Mouse (Mus musculus) brown adipose tissue, adult 24 weeks (tissue): ENCODE results near the gene Serpinb6b. TPM values are rescaled to one million over a fixed set of nuclear protein-coding genes. Genes with fewer than 3 reads are reported as not detected.

ENCODE experiments used
- H3K27ac ChIP-seq: fragments of 200-500 bp; replicated peaks from 2 replicates; pipeline ENCODE4 v1.5.1; 2012; ENCODE audit warnings: low read depth, mild to moderate bottlenecking, low read length
- H3K4me1 ChIP-seq: fragments of 200-500 bp; 2 replicates; pipeline ENCODE4 v1.6.1; 2012; ENCODE audit warnings: low read length, mixed read lengths; ENCODE audit not compliant: control insufficient read depth, insufficient read depth, insufficient read length
- H3K4me3 ChIP-seq: fragments of 200-500 bp; 2 replicates; pipeline ENCODE4 v1.5.1; 2012; ENCODE audit warnings: low read depth, mild to moderate bottlenecking, low read length, moderate library complexity; ENCODE audit not compliant: insufficient read depth
- polyA plus RNA-seq: library from polyadenylated mRNA; stranded (reverse); fragments of >200 nt; gene quantifications from 2 replicates; pipeline ENCODE4 v1.2.4, GENCODE M21; 2012; ENCODE audit not compliant: missing spikeins, insufficient read depth, insufficient read length

Gene Serpinb6b
- polyA plus RNA-seq, 1 experiment, result 1.2 TPM

- Histone ChIP-seq H3K4me3 (peak overlapping the region; percentile 59), H3K4me1 (peaks cover 5% of the 10 kb centered on the region; the same call in 1 of the 2 replicates)
Observed at GRCm38 (mm10) chr13:33003523-33004413, 38.8 kb downstream of the Serpinb6b start.

GRCm38 (mm10) chr13:33004414-33005105, 39.6 kb downstream of the Serpinb6b start:
- Histone ChIP-seq H3K4me1 (peaks cover 5% of the 10 kb centered on the region; the same call in 1 of the 2 replicates), H3K27ac (peak overlapping the region; percentile 95), H3K4me3 (peak overlapping the region; percentile 59)

More at GRCm38 (mm10) chr13:33003523-33004413, 38.8 kb downstream of the Serpinb6b start:
- peak overlapping the region; percentile 95 for H3K27ac ChIP-seq

GRCm38 (mm10) chr13:33005501-33006075, 40.6 kb downstream of the Serpinb6b start:
- Histone ChIP-seq H3K4me1 (peaks cover 5% of the 10 kb centered on the region; the same call in 1 of the 2 replicates), H3K4me3 (peak overlapping the region; percentile 59), H3K27ac (peak overlapping the region; percentile 78)

- Histone ChIP-seq H3K4me3 (no peak overlapping the region), H3K27ac (no peak overlapping the region), H3K4me1 (peaks cover 5% of the 10 kb centered on the region; the same call in 1 of the 2 replicates)
Observed at GRCm38 (mm10) chr13:33006555-33006954, 41.5 kb downstream of the Serpinb6b start.

- Histone ChIP-seq H3K27ac (no peak overlapping the region), H3K4me1 (no peaks in the 10 kb centered on the region), H3K4me3 (no peak overlapping the region)
Observed at GRCm38 (mm10) chr13:33012395-33012794, 47.4 kb downstream of the Serpinb6b start.

- Histone ChIP-seq H3K27ac (no peak overlapping the region), H3K4me3 (no peak overlapping the region), H3K4me1 (no peaks in the 10 kb centered on the region)
Observed at GRCm38 (mm10) chr13:33013271-33013670, 48.3 kb downstream of the Serpinb6b start.

GRCm38 (mm10) chr13:33022371-33022770, 57.4 kb downstream of the Serpinb6b start:
- no peak overlapping the region for H3K4me3 ChIP-seq

GRCm38 (mm10) chr13:33026427-33027057, 61.5 kb downstream of the Serpinb6b start:
- Histone ChIP-seq H3K27ac (no peak overlapping the region), H3K4me1 (no peaks in the 10 kb centered on the region), H3K4me3 (no peak overlapping the region)

More at GRCm38 (mm10) chr13:33022371-33022770, 57.4 kb downstream of the Serpinb6b start:
- no peak overlapping the region for H3K27ac ChIP-seq
- H3K4me1 ChIP-seq, result no peaks in the 10 kb centered on the region

GRCm38 (mm10) chr13:33027244-33027643, 62.2 kb downstream of the Serpinb6b start, which contains the start of gene Serpinb9b:
TSS of gene Serpinb9b (plus strand) at chr13:33027416.
- no peaks in the 10 kb centered on the region for H3K4me1 ChIP-seq
- H3K4me3 ChIP-seq, result no peak within 1 kb of the TSS
- H3K27ac ChIP-seq, result no peak within 1 kb of the TSS

- no peak overlapping the region for H3K27ac ChIP-seq
- no peaks in the 10 kb centered on the region for H3K4me1 ChIP-seq
- H3K4me3 ChIP-seq, result no peak overlapping the region
Observed at GRCm38 (mm10) chr13:33028146-33028545, 63.1 kb downstream of the Serpinb6b start.

- H3K4me1 ChIP-seq, result no peaks in the 10 kb centered on the region
- no peak overlapping the region for H3K4me3 ChIP-seq
- H3K27ac ChIP-seq, result no peak overlapping the region
Observed at GRCm38 (mm10) chr13:33028550-33028949, 63.5 kb downstream of the Serpinb6b start.

Other genes starting within 250 kb of the Serpinb6b start
- gene Mylk4, start 181.3 kb upstream of the Serpinb6b start, polyA plus RNA-seq, result 2.5 and 11.1 TPM in 2 replicates
- 4.9 and 8.0 TPM in 2 replicates for gene Wrnip1, start 163.2 kb upstream of the Serpinb6b start, polyA plus RNA-seq
- not detected in 2 replicates for gene D930007J09Rik, start 162.4 kb upstream of the Serpinb6b start, polyA plus RNA-seq
- 2.0 and 4.4 TPM in 2 replicates for gene Serpinb1a, start 114.0 kb upstream of the Serpinb6b start, polyA plus RNA-seq
- not detected in 2 replicates for gene Serpinb1c, start 67.0 kb upstream of the Serpinb6b start, polyA plus RNA-seq
- gene Serpinb9, start 38.0 kb downstream of the Serpinb6b start, polyA plus RNA-seq, result 6.1 and 9.8 TPM in 2 replicates
- not detected in 2 replicates for gene Serpinb9b, start 62.2 kb downstream of the Serpinb6b start, polyA plus RNA-seq
- gene Serpinb1b, start 113.4 kb downstream of the Serpinb6b start, polyA plus RNA-seq, result not detected in 2 replicates
- not detected in 2 replicates for gene Serpinb9c, start 194.5 kb downstream of the Serpinb6b start, polyA plus RNA-seq
- not detected in 2 replicates for gene Serpinb9d, start 227.8 kb downstream of the Serpinb6b start, polyA plus RNA-seq